Mouse (Mus musculus): ENCODE results near the gene Mafb. TPM values are rescaled to one million over a fixed set of nuclear protein-coding genes. Genes with fewer than 3 reads are reported as not detected.

Gene Mafb
- polyA plus RNA-seq, 1 experiment from 2014 or later, result 4.3 TPM

- Histone ChIP-seq H3K9ac (ENCODE audit: low read length) (no peak overlapping the region), H3K4me2 (replicated peaks; ENCODE audit: low read depth) (no peak overlapping the region), H3K4me1 (replicated peaks; ENCODE audit: control insufficient read depth, insufficient read depth) (no peaks in the 10 kb centered on the region), H3K27me3 (ENCODE audit: control insufficient read depth, insufficient read depth, low read length) (no peaks in the 10 kb centered on the region), H3K27ac (replicated peaks) (0 out of 2 replicates have a peak overlapping the region, but pooled peaks have one; percentile 24), H3K4me3 (ENCODE audit: low read depth, low read length) (no peak overlapping the region), H3K9me3 (ENCODE audit: control insufficient read depth, low read length) (no peaks in the 10 kb centered on the region), H3K36me3 (ENCODE audit: control insufficient read depth, insufficient read depth, low read length) (no peaks in the 10 kb centered on the region)
- peak; percentile 35 for DNase-seq (ENCODE audit: low spot score)
- ATAC-seq (ENCODE audit: low FRiP score, low TSS enrichment), result peak; percentile 76
- WGBS, result 30% methylated on average over 2 of the region's 2 CpGs
- TF ChIP-seq CTCF (IDR thresholded peaks at IDR 0.05; ENCODE audit: low read depth) (no peak), EP300 (optimal IDR thresholded peaks at IDR 0.05) (no peak)
Measured at GRCm38 (mm10) chr2:160353581-160353980, 13.3 kb downstream of the Mafb start.

- no peak for ATAC-seq (ENCODE audit: low FRiP score, low TSS enrichment)
- no peak overlapping the region for H3K27ac ChIP-seq (replicated peaks)
- no peak for TF ChIP-seq CTCF (IDR thresholded peaks at IDR 0.05; ENCODE audit: low read depth)
- TF ChIP-seq EP300 (optimal IDR thresholded peaks at IDR 0.05), result no peak
- no peaks in the 10 kb centered on the region for H3K9me3 ChIP-seq (ENCODE audit: control insufficient read depth, low read length)
- H3K4me3 ChIP-seq (ENCODE audit: low read depth, low read length), result no peak overlapping the region
- no peak overlapping the region for H3K9ac ChIP-seq (ENCODE audit: low read length)
- 49% methylated on average over 8 of the region's 8 CpGs for WGBS
- H3K4me2 ChIP-seq (replicated peaks; ENCODE audit: low read depth), result no peak overlapping the region
- H3K36me3 ChIP-seq (ENCODE audit: control insufficient read depth, insufficient read depth, low read length), result no peaks in the 10 kb centered on the region
- no peak for DNase-seq (ENCODE audit: low spot score)
- no peaks in the 10 kb centered on the region for H3K4me1 ChIP-seq (replicated peaks; ENCODE audit: control insufficient read depth, insufficient read depth)
- H3K27me3 ChIP-seq (ENCODE audit: control insufficient read depth, insufficient read depth, low read length), result no peaks in the 10 kb centered on the region
Measured at GRCm38 (mm10) chr2:160351038-160351574, 15.8 kb downstream of the Mafb start.

- Histone ChIP-seq H3K27ac (replicated peaks) (no peak overlapping the region), H3K4me3 (ENCODE audit: low read depth, low read length) (no peak overlapping the region), H3K9ac (ENCODE audit: low read length) (no peak overlapping the region), H3K27me3 (ENCODE audit: control insufficient read depth, insufficient read depth, low read length) (no peaks in the 10 kb centered on the region), H3K4me1 (replicated peaks; ENCODE audit: control insufficient read depth, insufficient read depth) (no peaks in the 10 kb centered on the region), H3K4me2 (replicated peaks; ENCODE audit: low read depth) (no peak overlapping the region), H3K9me3 (ENCODE audit: control insufficient read depth, low read length) (no peaks in the 10 kb centered on the region), H3K36me3 (ENCODE audit: control insufficient read depth, insufficient read depth, low read length) (no peaks in the 10 kb centered on the region)
- no peak for TF ChIP-seq EP300 (optimal IDR thresholded peaks at IDR 0.05)
- no peak for TF ChIP-seq CTCF (IDR thresholded peaks at IDR 0.05; ENCODE audit: low read depth)
- DNase-seq (ENCODE audit: low spot score) (peak; percentile 35), ATAC-seq (ENCODE audit: low FRiP score, low TSS enrichment) (peak; percentile 71)
- 34% methylated on average over 4 of the region's 4 CpGs for WGBS
Measured at GRCm38 (mm10) chr2:160349578-160349977, 17.3 kb downstream of the Mafb start.

- 45% methylated on average over 7 of the region's 7 CpGs for WGBS
- no peak overlapping the region for H3K4me2 ChIP-seq (replicated peaks; ENCODE audit: low read depth)
- H3K9me3 ChIP-seq (ENCODE audit: control insufficient read depth, low read length), result no peaks in the 10 kb centered on the region
- ATAC-seq (ENCODE audit: low FRiP score, low TSS enrichment) (no peak), DNase-seq (ENCODE audit: low spot score) (no peak)
- no peaks in the 10 kb centered on the region for H3K36me3 ChIP-seq (ENCODE audit: control insufficient read depth, insufficient read depth, low read length)
- no peaks in the 10 kb centered on the region for H3K4me1 ChIP-seq (replicated peaks; ENCODE audit: control insufficient read depth, insufficient read depth)
- no peak overlapping the region for H3K4me3 ChIP-seq (ENCODE audit: low read depth, low read length)
- H3K27ac ChIP-seq (replicated peaks), result no peak overlapping the region
- TF ChIP-seq EP300 (optimal IDR thresholded peaks at IDR 0.05), result no peak
- TF ChIP-seq CTCF (IDR thresholded peaks at IDR 0.05; ENCODE audit: low read depth), result no peak
- H3K27me3 ChIP-seq (ENCODE audit: control insufficient read depth, insufficient read depth, low read length), result no peaks in the 10 kb centered on the region
- H3K9ac ChIP-seq (ENCODE audit: low read length), result no peak overlapping the region
Measured at GRCm38 (mm10) chr2:160348796-160349195, 18.1 kb downstream of the Mafb start.

- Histone ChIP-seq H3K4me2 (replicated peaks; ENCODE audit: low read depth) (no peak overlapping the region), H3K4me3 (ENCODE audit: low read depth, low read length) (no peak overlapping the region), H3K36me3 (ENCODE audit: control insufficient read depth, insufficient read depth, low read length) (no peaks in the 10 kb centered on the region), H3K27ac (replicated peaks) (no peak overlapping the region), H3K27me3 (ENCODE audit: control insufficient read depth, insufficient read depth, low read length) (no peaks in the 10 kb centered on the region), H3K9me3 (ENCODE audit: control insufficient read depth, low read length) (no peaks in the 10 kb centered on the region), H3K9ac (ENCODE audit: low read length) (no peak overlapping the region), H3K4me1 (replicated peaks; ENCODE audit: control insufficient read depth, insufficient read depth) (no peaks in the 10 kb centered on the region)
- no peak for DNase-seq (ENCODE audit: low spot score)
- no peak for ATAC-seq (ENCODE audit: low FRiP score, low TSS enrichment)
- WGBS, result 66% methylated on average over 4 of the region's 4 CpGs
- TF ChIP-seq EP300 (optimal IDR thresholded peaks at IDR 0.05) (no peak), CTCF (IDR thresholded peaks at IDR 0.05; ENCODE audit: low read depth) (no peak)
Measured at GRCm38 (mm10) chr2:160348072-160348604, 18.7 kb downstream of the Mafb start.

GRCm38 (mm10) chr2:160345644-160346043, 21.2 kb downstream of the Mafb start:
- TF ChIP-seq CTCF (IDR thresholded peaks at IDR 0.05; ENCODE audit: low read depth) (no peak), EP300 (optimal IDR thresholded peaks at IDR 0.05) (no peak)
- no peak for DNase-seq (ENCODE audit: low spot score)

More at GRCm38 (mm10) chr2:160345644-160346043, 21.2 kb downstream of the Mafb start:
- Histone ChIP-seq H3K4me1 (replicated peaks; ENCODE audit: control insufficient read depth, insufficient read depth) (no peaks in the 10 kb centered on the region), H3K4me3 (ENCODE audit: low read depth, low read length) (no peak overlapping the region), H3K36me3 (ENCODE audit: control insufficient read depth, insufficient read depth, low read length) (no peaks in the 10 kb centered on the region), H3K27ac (replicated peaks) (no peak overlapping the region), H3K9me3 (ENCODE audit: control insufficient read depth, low read length) (no peaks in the 10 kb centered on the region), H3K4me2 (replicated peaks; ENCODE audit: low read depth) (no peak overlapping the region), H3K27me3 (ENCODE audit: control insufficient read depth, insufficient read depth, low read length) (no peaks in the 10 kb centered on the region), H3K9ac (ENCODE audit: low read length) (no peak overlapping the region)
- ATAC-seq (ENCODE audit: low FRiP score, low TSS enrichment), result no peak

Measured in stomach, postnatal 0 days (tissue).